Mouse (Mus musculus): ENCODE data around the gene Rtn3. TPM values are rescaled to one million over a fixed set of nuclear protein-coding genes. Genes with fewer than 3 reads are reported as not detected.

Rtn3 gene
- polyA plus RNA-seq, 1 experiment, result 71.7 TPM

DNA sequence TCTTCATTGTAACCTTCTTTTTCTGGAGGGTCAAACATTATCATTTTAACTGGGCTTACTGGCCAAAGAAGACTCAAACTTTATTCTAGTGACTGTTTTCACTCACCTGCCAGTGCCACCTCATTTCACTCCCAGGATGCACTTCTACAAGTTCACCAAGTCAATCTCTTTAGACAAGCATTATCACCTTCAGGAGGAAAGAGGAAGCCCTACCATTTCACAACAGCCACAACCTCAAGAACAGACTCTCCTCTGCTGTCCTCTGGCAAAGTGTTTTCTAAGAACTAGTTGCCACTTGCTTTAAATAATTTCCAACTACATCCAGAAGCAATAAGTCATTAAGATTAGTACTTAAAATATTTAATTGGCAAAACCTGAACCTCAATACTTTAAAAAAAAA, 15.2 kb downstream of the Rtn3 start:
- Histone ChIP-seq H3ac (ENCODE audit: control insufficient read depth, insufficient read length, low read depth) (no peak overlapping the region), H3K4me3 (ENCODE audit: insufficient read depth, poor library complexity, severe bottlenecking) (no peak overlapping the region), H3K79me2 (ENCODE audit: control insufficient read depth, insufficient read depth) (peaks cover 71% of the 10 kb centered on the region), H3K27me3 (ENCODE audit: control insufficient read depth, insufficient read depth, insufficient read length) (no peaks in the 10 kb centered on the region), H3K79me3 (ENCODE audit: low read depth) (peaks cover 23% of the 10 kb centered on the region), H3K36me3 (ENCODE audit: control insufficient read depth, insufficient read depth) (peaks cover 14% of the 10 kb centered on the region)
- no peak for TF ChIP-seq MAX (IDR thresholded peaks at IDR 0.05)
- TF ChIP-seq MYOD1 (IDR thresholded peaks at IDR 0.05; ENCODE audit: control insufficient read depth, insufficient read length, low read depth), result no peak
- no peak for TF ChIP-seq USF1 (IDR thresholded peaks at IDR 0.05; ENCODE audit: low read depth)
- no peak for TF ChIP-seq MYOG (IDR thresholded peaks at IDR 0.05; ENCODE audit: control insufficient read depth, extremely low read depth, insufficient read length)
- TF ChIP-seq CEBPB (IDR thresholded peaks at IDR 0.05; ENCODE audit: low read depth), result no peak
- TF ChIP-seq FOSL1 (IDR thresholded peaks at IDR 0.05; ENCODE audit: insufficient read depth, low read length, poor library complexity, severe bottlenecking), result no peak
- TF ChIP-seq CTCF (IDR thresholded peaks at IDR 0.05; ENCODE audit: control insufficient read depth, insufficient read depth, insufficient read length), result no peak

DNA sequence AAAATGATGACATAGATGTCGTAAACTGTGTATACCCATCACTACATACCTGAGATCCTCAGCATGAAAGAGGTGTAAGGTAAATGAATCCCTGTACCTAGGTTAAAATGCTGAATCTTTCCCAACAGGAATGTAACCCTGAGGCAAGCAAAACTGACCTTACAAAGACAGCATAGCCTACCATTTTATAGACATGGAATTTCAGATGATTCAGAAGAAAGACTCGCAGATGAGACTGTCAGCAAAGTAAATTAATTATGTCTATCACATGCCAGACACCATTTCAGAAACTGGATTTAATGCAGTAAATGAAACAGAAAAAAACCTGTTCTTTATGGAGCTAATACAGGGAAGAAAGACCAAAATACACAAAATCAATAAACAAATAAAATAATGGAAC, 23.7 kb downstream of the Rtn3 start:
- peaks cover 15% of the 10 kb centered on the region for H3K36me3 ChIP-seq (ENCODE audit: control insufficient read depth, insufficient read depth)
- no peak for TF ChIP-seq MYOD1 (IDR thresholded peaks at IDR 0.05; ENCODE audit: control insufficient read depth, insufficient read length, low read depth)
- no peak for TF ChIP-seq FOSL1 (IDR thresholded peaks at IDR 0.05; ENCODE audit: insufficient read depth, low read length, poor library complexity, severe bottlenecking)
- TF ChIP-seq USF1 (IDR thresholded peaks at IDR 0.05; ENCODE audit: low read depth), result no peak
- TF ChIP-seq MAX (IDR thresholded peaks at IDR 0.05), result no peak
- no peak for TF ChIP-seq CEBPB (IDR thresholded peaks at IDR 0.05; ENCODE audit: low read depth)
- TF ChIP-seq CTCF (IDR thresholded peaks at IDR 0.05; ENCODE audit: control insufficient read depth, insufficient read depth, insufficient read length), result no peak
- TF ChIP-seq MYOG (IDR thresholded peaks at IDR 0.05; ENCODE audit: control insufficient read depth, extremely low read depth, insufficient read length), result no peak

DNA sequence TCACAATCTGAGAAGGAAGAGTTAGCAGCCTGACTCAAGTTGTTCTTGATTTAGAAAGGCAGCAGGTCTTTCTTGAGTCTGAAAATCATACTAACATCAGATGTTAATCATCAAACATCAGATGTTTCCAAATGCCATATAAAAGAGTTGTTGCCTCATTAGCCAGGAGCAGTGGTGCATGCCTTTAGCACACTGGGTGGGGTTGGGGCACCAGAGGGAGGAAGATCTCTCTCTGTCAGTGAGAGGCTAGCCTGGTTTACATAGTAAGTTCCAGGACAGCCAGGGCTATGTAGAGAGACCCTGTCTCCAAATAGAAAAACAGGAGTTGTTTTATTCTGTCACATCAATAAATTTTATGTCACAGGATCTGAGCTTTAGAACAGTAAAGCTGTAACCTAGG, 24.2 kb downstream of the Rtn3 start:
- no peak overlapping the region for H3ac ChIP-seq (ENCODE audit: control insufficient read depth, insufficient read length, low read depth)
- peaks cover 82% of the 10 kb centered on the region for H3K79me2 ChIP-seq (ENCODE audit: control insufficient read depth, insufficient read depth)
- H3K79me3 ChIP-seq (ENCODE audit: low read depth), result peaks cover 28% of the 10 kb centered on the region
- peaks cover 15% of the 10 kb centered on the region for H3K36me3 ChIP-seq (ENCODE audit: control insufficient read depth, insufficient read depth)
- H3K4me3 ChIP-seq (ENCODE audit: insufficient read depth, poor library complexity, severe bottlenecking), result no peak overlapping the region
- H3K27me3 ChIP-seq (ENCODE audit: control insufficient read depth, insufficient read depth, insufficient read length), result no peaks in the 10 kb centered on the region
- TF ChIP-seq MAX (IDR thresholded peaks at IDR 0.05) (no peak), FOSL1 (IDR thresholded peaks at IDR 0.05; ENCODE audit: insufficient read depth, low read length, poor library complexity, severe bottlenecking) (no peak), CTCF (IDR thresholded peaks at IDR 0.05; ENCODE audit: control insufficient read depth, insufficient read depth, insufficient read length) (no peak), CEBPB (IDR thresholded peaks at IDR 0.05; ENCODE audit: low read depth) (no peak), USF1 (IDR thresholded peaks at IDR 0.05; ENCODE audit: low read depth) (no peak), MYOG (IDR thresholded peaks at IDR 0.05; ENCODE audit: control insufficient read depth, extremely low read depth, insufficient read length) (no peak), MYOD1 (IDR thresholded peaks at IDR 0.05; ENCODE audit: control insufficient read depth, insufficient read length, low read depth) (no peak)

More for the DNA sequence above, 23.7 kb downstream of the Rtn3 start:
- H3K79me2 ChIP-seq (ENCODE audit: control insufficient read depth, insufficient read depth), result peaks cover 81% of the 10 kb centered on the region
- H3K4me3 ChIP-seq (ENCODE audit: insufficient read depth, poor library complexity, severe bottlenecking), result no peak overlapping the region
- H3ac ChIP-seq (ENCODE audit: control insufficient read depth, insufficient read length, low read depth), result no peak overlapping the region
- H3K79me3 ChIP-seq (ENCODE audit: low read depth), result peaks cover 28% of the 10 kb centered on the region
- H3K27me3 ChIP-seq (ENCODE audit: control insufficient read depth, insufficient read depth, insufficient read length), result no peaks in the 10 kb centered on the region

GRCm38 (mm10) chr19:7456803-7457202, 26.3 kb downstream of the Rtn3 start:
- Histone ChIP-seq H3K27me3 (ENCODE audit: control insufficient read depth, insufficient read depth, insufficient read length) (no peaks in the 10 kb centered on the region), H3K79me3 (ENCODE audit: low read depth) (peaks cover 19% of the 10 kb centered on the region), H3K79me2 (ENCODE audit: control insufficient read depth, insufficient read depth) (peaks cover 62% of the 10 kb centered on the region), H3K4me3 (ENCODE audit: insufficient read depth, poor library complexity, severe bottlenecking) (no peak overlapping the region), H3ac (ENCODE audit: control insufficient read depth, insufficient read length, low read depth) (no peak overlapping the region), H3K36me3 (ENCODE audit: control insufficient read depth, insufficient read depth) (peaks cover 15% of the 10 kb centered on the region)
- TF ChIP-seq MYOD1 (IDR thresholded peaks at IDR 0.05; ENCODE audit: control insufficient read depth, insufficient read length, low read depth) (no peak), CEBPB (IDR thresholded peaks at IDR 0.05; ENCODE audit: low read depth) (no peak), FOSL1 (IDR thresholded peaks at IDR 0.05; ENCODE audit: insufficient read depth, low read length, poor library complexity, severe bottlenecking) (no peak), MYOG (IDR thresholded peaks at IDR 0.05; ENCODE audit: control insufficient read depth, extremely low read depth, insufficient read length) (no peak), MAX (IDR thresholded peaks at IDR 0.05) (no peak)

DNA sequence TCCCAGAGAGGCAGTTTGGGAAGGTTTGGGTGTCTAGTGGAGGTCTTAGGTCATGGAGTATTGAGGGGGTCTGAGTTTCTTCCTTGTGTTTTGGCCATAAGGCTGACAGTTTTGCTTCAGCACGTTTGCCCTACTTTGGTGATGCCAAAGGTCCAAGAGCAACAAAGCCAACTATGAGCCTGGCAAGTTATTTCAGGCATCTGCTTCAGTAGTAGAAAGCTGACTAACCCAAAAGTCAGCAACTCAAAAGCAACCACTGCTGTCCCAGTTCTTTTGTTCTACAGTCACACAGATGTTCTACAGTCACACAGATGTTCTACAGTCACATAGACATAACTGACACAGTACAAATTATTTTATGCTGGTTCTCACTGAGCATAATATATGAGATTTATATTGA, 37.5 kb downstream of the Rtn3 start:
- H3ac ChIP-seq (ENCODE audit: control insufficient read depth, insufficient read length, low read depth), result no peak overlapping the region
- no peak overlapping the region for H3K4me3 ChIP-seq (ENCODE audit: insufficient read depth, poor library complexity, severe bottlenecking)
- H3K27me3 ChIP-seq (ENCODE audit: control insufficient read depth, insufficient read depth, insufficient read length), result no peaks in the 10 kb centered on the region
- peaks cover 18% of the 10 kb centered on the region for H3K79me2 ChIP-seq (ENCODE audit: control insufficient read depth, insufficient read depth)
- H3K79me3 ChIP-seq (ENCODE audit: low read depth), result peaks cover 5% of the 10 kb centered on the region
- TF ChIP-seq USF1 (IDR thresholded peaks at IDR 0.05; ENCODE audit: low read depth) (no peak), MYOD1 (IDR thresholded peaks at IDR 0.05; ENCODE audit: control insufficient read depth, insufficient read length, low read depth) (no peak), MAX (IDR thresholded peaks at IDR 0.05) (no peak), CTCF (IDR thresholded peaks at IDR 0.05; ENCODE audit: control insufficient read depth, insufficient read depth, insufficient read length) (no peak), FOSL1 (IDR thresholded peaks at IDR 0.05; ENCODE audit: insufficient read depth, low read length, poor library complexity, severe bottlenecking) (no peak), MYOG (IDR thresholded peaks at IDR 0.05; ENCODE audit: control insufficient read depth, extremely low read depth, insufficient read length) (no peak), CEBPB (IDR thresholded peaks at IDR 0.05; ENCODE audit: low read depth) (no peak)
- no peaks in the 10 kb centered on the region for H3K36me3 ChIP-seq (ENCODE audit: control insufficient read depth, insufficient read depth)

DNA sequence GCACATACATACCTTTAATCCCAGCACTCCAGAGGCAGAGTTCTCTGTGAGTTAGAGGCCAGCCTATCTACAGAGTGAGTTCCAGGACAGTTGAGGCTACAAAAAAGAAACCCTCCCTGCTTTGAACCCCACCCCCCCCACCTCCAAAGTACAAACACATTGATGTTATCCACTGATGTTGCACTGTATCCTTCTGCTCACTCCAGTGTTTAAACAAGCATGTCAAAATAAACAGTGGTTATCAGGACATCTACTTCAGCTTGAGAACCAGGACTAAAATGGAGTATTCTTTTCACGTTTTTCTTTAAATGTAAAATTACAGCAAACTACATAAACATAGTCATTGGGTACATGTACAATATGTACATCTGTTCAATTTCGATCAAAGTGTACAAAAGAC, 38.0 kb downstream of the Rtn3 start:
- Histone ChIP-seq H3ac (ENCODE audit: control insufficient read depth, insufficient read length, low read depth) (no peak overlapping the region), H3K79me2 (ENCODE audit: control insufficient read depth, insufficient read depth) (peaks cover 18% of the 10 kb centered on the region), H3K36me3 (ENCODE audit: control insufficient read depth, insufficient read depth) (no peaks in the 10 kb centered on the region), H3K27me3 (ENCODE audit: control insufficient read depth, insufficient read depth, insufficient read length) (no peaks in the 10 kb centered on the region), H3K4me3 (ENCODE audit: insufficient read depth, poor library complexity, severe bottlenecking) (no peak overlapping the region), H3K79me3 (ENCODE audit: low read depth) (peaks cover 5% of the 10 kb centered on the region)
- TF ChIP-seq CTCF (IDR thresholded peaks at IDR 0.05; ENCODE audit: control insufficient read depth, insufficient read depth, insufficient read length) (no peak), USF1 (IDR thresholded peaks at IDR 0.05; ENCODE audit: low read depth) (no peak), CEBPB (IDR thresholded peaks at IDR 0.05; ENCODE audit: low read depth) (no peak), MAX (IDR thresholded peaks at IDR 0.05) (no peak), MYOD1 (IDR thresholded peaks at IDR 0.05; ENCODE audit: control insufficient read depth, insufficient read length, low read depth) (no peak), MYOG (IDR thresholded peaks at IDR 0.05; ENCODE audit: control insufficient read depth, extremely low read depth, insufficient read length) (no peak), FOSL1 (IDR thresholded peaks at IDR 0.05; ENCODE audit: insufficient read depth, low read length, poor library complexity, severe bottlenecking) (no peak)

Data from C2C12 (cell line).